Mouse (Mus musculus) lung, embryonic 14.5 days (tissue): ENCODE measurements around the gene Dolpp1. TPM values are rescaled to one million over a fixed set of nuclear protein-coding genes. Genes with fewer than 3 reads are reported as not detected.
A peak's percentile ranks its signal among the peaks of the same experiment; 100 is the strongest.

Source experiments
- ATAC-seq: fragments of 200-750 bp; cut with Nextera tagmentation; 2 replicates; pipeline ENCODE4 v1.8.0; 2017; ENCODE audit warnings: mild to moderate bottlenecking, moderate TSS enrichment, moderate library complexity; ENCODE audit not compliant: insufficient read depth
- DNase-seq: peaks from one replicate; pipeline ENCODE4 v3.0.0-alpha.2; 2015
- H3K27ac ChIP-seq: fragments of 300-500 bp; sonication (generic); 2 replicates; pipeline ENCODE4 v1.5.1; 2014; ENCODE audit warnings: low read depth, mild to moderate bottlenecking, moderate library complexity
- H3K27me3 ChIP-seq: fragments of 300-500 bp; sonication (generic); 2 replicates; pipeline ENCODE4 v1.6.1; 2014; ENCODE audit warnings: low read length, control low read depth; ENCODE audit not compliant: insufficient read depth
- H3K36me3 ChIP-seq: fragments of 300-500 bp; sonication (generic); 2 replicates; pipeline ENCODE4 v1.6.1; 2014; ENCODE audit warnings: control low read depth; ENCODE audit not compliant: insufficient read depth
- H3K4me1 ChIP-seq: fragments of 300-500 bp; sonication (generic); 2 replicates; pipeline ENCODE4 v1.6.1; 2014; ENCODE audit warnings: antibody characterized with exemption, control low read depth; ENCODE audit not compliant: insufficient read depth
- H3K4me2 ChIP-seq: fragments of 300-500 bp; sonication (generic); 2 replicates; pipeline ENCODE4 v1.6.1; 2014; ENCODE audit warnings: mild to moderate bottlenecking
- H3K4me3 ChIP-seq: fragments of 300-500 bp; sonication (generic); 2 replicates; pipeline ENCODE4 v1.5.1; 2014; ENCODE audit warnings: low read depth, low read length
- H3K9ac ChIP-seq: fragments of 300-500 bp; sonication (generic); 2 replicates; pipeline ENCODE4 v1.6.1; 2014
- H3K9me3 ChIP-seq: fragments of 300-500 bp; sonication (generic); 2 replicates; pipeline ENCODE4 v1.6.1; 2016; ENCODE audit warnings: low read depth, low read length, control low read depth
- CTCF ChIP-seq: IDR thresholded peaks from 2 replicates; pipeline ENCODE4 v1.5.1; 2016; ENCODE audit warnings: antibody characterized with exemption, low read depth
- WGBS: fragments of 180-500 bp; shearing (Covaris S2); extraction: QIAGEN DNeasy Blood & Tissue Kit; methylation state at CpG from one replicate; pipeline ENCODE4 v1.1.7; 2014; 5-methylcytosine and 5-hydroxymethylcytosine counted together
- polyA plus RNA-seq: library from polyadenylated mRNA; unstranded; fragments of >200 nt; fragmentation: Nextera tagmentation; extraction: Ambion mirVana; gene quantifications from 2 replicates; pipeline ENCODE4 v1.2.1, GENCODE M21; 2014

Gene Dolpp1
- 32.6 and 34.2 TPM in 2 replicates for polyA plus RNA-seq

- ATAC-seq, result peak; percentile 98
- TF ChIP-seq CTCF, result no peak
- WGBS, result under 1% methylated on average over 40 of the region's 40 CpGs
These were observed at the start of gene Dolpp1 for GRCm38 (mm10) chr2:30392114-30392576. Gene Dolpp1 (plus strand): TSS chr2:30392254.

GRCm38 (mm10) chr2:30342544-30342943 is 49.5 kb upstream of the Dolpp1 start:
- TF ChIP-seq CTCF, result no peak
- no peak for ATAC-seq

More at GRCm38 (mm10) chr2:30392114-30392576, at the start of gene Dolpp1:
- peaks cover 6% of the 10 kb centered on the region for H3K4me1 ChIP-seq
- H3K9ac ChIP-seq, result peak within 1 kb of the TSS; percentile 67
- no peaks in the 10 kb centered on the region for H3K27me3 ChIP-seq
- peak within 1 kb of the TSS; percentile 86 for H3K27ac ChIP-seq
- peak within 1 kb of the TSS; percentile 87 for H3K4me2 ChIP-seq
- H3K4me3 ChIP-seq, result peak within 1 kb of the TSS; percentile 83
- no peaks in the 10 kb centered on the region for H3K9me3 ChIP-seq
- peaks cover 16% of the 10 kb centered on the region for H3K36me3 ChIP-seq
- peak; percentile 98 for DNase-seq

GRCm38 (mm10) chr2:30343601-30344137 is 48.4 kb upstream of the Dolpp1 start:
- no peak for ATAC-seq
- H3K9ac ChIP-seq, result no peak overlapping the region
- WGBS, result 64% methylated on average over 14 of the region's 14 CpGs

More at GRCm38 (mm10) chr2:30342544-30342943, 49.5 kb upstream of the Dolpp1 start:
- H3K36me3 ChIP-seq, result peaks cover 98% of the 10 kb centered on the region
- WGBS, result 91% methylated on average over 7 of the region's 7 CpGs
- DNase-seq, result no peak
- no peak overlapping the region for H3K4me3 ChIP-seq
- H3K27ac ChIP-seq, result no peak overlapping the region
- H3K4me1 ChIP-seq, result no peaks in the 10 kb centered on the region
- no peaks in the 10 kb centered on the region for H3K9me3 ChIP-seq
- no peak overlapping the region for H3K9ac ChIP-seq
- no peaks in the 10 kb centered on the region for H3K27me3 ChIP-seq
- no peak overlapping the region for H3K4me2 ChIP-seq

GRCm38 (mm10) chr2:30345971-30346676 is 45.9 kb upstream of the Dolpp1 start:
- DNase-seq, result no peak
- Histone ChIP-seq H3K4me1 (no peaks in the 10 kb centered on the region), H3K27me3 (no peaks in the 10 kb centered on the region), H3K9me3 (no peaks in the 10 kb centered on the region), H3K9ac (no peak overlapping the region), H3K4me2 (no peak overlapping the region), H3K4me3 (no peak overlapping the region), H3K27ac (no peak overlapping the region), H3K36me3 (peaks cover 88% of the 10 kb centered on the region)
- TF ChIP-seq CTCF, result no peak
- ATAC-seq, result no peak
- 87% methylated on average over 7 of the region's 7 CpGs for WGBS

More at GRCm38 (mm10) chr2:30343601-30344137, 48.4 kb upstream of the Dolpp1 start:
- Histone ChIP-seq H3K9me3 (no peaks in the 10 kb centered on the region), H3K36me3 (peaks cover 95% of the 10 kb centered on the region), H3K4me1 (no peaks in the 10 kb centered on the region), H3K27ac (no peak overlapping the region), H3K27me3 (no peaks in the 10 kb centered on the region), H3K4me3 (no peak overlapping the region), H3K4me2 (no peak overlapping the region)
- TF ChIP-seq CTCF, result peak; percentile 24; the same call in 1 of the 2 replicates
- DNase-seq, result peak; percentile 42

- Histone ChIP-seq H3K4me3 (no peak overlapping the region), H3K9ac (no peak overlapping the region), H3K4me1 (no peaks in the 10 kb centered on the region), H3K36me3 (peaks cover 81% of the 10 kb centered on the region), H3K9me3 (no peaks in the 10 kb centered on the region), H3K27ac (no peak overlapping the region), H3K4me2 (no peak overlapping the region), H3K27me3 (no peaks in the 10 kb centered on the region)
- TF ChIP-seq CTCF, result no peak
- DNase-seq (no peak), ATAC-seq (no peak)
- WGBS, result 86% methylated on average over 6 of the region's 6 CpGs
These were observed 42.9 kb upstream of the Dolpp1 start for GRCm38 (mm10) chr2:30349196-30349595.

GRCm38 (mm10) chr2:30351149-30351548 is 40.9 kb upstream of the Dolpp1 start:
- TF ChIP-seq CTCF, result peak; percentile 52
- peak; percentile 38 for DNase-seq
- H3K4me2 ChIP-seq, result no peak overlapping the region
- peaks cover 71% of the 10 kb centered on the region for H3K36me3 ChIP-seq
- H3K4me3 ChIP-seq, result no peak overlapping the region
- no peak overlapping the region for H3K9ac ChIP-seq
- H3K4me1 ChIP-seq, result no peaks in the 10 kb centered on the region
- H3K9me3 ChIP-seq, result no peaks in the 10 kb centered on the region
- ATAC-seq, result no peak
- WGBS, result 60% methylated on average over 2 of the region's 2 CpGs
- H3K27me3 ChIP-seq, result no peaks in the 10 kb centered on the region
- no peak overlapping the region for H3K27ac ChIP-seq

- Histone ChIP-seq H3K4me3 (no peak overlapping the region), H3K36me3 (peaks cover 34% of the 10 kb centered on the region; the same call in 1 of the 2 replicates), H3K4me1 (peaks cover 5% of the 10 kb centered on the region; the same call in 1 of the 2 replicates), H3K27ac (no peak overlapping the region), H3K9me3 (no peaks in the 10 kb centered on the region), H3K9ac (no peak overlapping the region), H3K4me2 (no peak overlapping the region), H3K27me3 (no peaks in the 10 kb centered on the region)
- no peak for TF ChIP-seq CTCF
- DNase-seq, result no peak
- ATAC-seq, result no peak
- 51% methylated on average over 4 of the region's 4 CpGs for WGBS
These were observed 36.2 kb upstream of the Dolpp1 start for GRCm38 (mm10) chr2:30355861-30356260.
